Comparison of ENCODE assay signal across 21 mouse cellular contexts in the genomic region with DNA sequence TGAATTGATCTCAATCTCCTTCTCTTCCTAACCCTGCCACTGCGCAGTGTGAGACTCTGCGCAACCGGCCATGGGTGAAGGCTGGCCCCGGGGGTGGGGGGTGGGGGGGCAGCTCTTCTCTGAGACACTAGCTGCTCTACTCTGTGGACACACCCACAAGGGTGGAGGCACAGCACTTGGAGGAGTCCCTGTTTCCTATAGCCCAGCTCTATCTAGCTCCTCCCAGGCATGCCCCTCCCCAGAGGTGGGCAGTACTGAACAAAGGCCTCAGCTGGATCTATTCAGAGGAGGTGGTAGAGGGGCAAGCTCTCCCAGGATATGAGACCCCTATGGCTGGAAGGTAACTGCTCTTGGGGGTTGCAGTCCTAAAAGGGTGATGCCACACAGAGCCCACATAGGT. TPM values are rescaled to one million over a fixed set of nuclear protein-coding genes. Genes with fewer than 3 reads are reported as not detected.
DNase-seq lines count a peak whose midpoint lies in the region; ATAC-seq and TF ChIP-seq lines count a peak whose summit lies in the region.
"Had no signal": no experiment of that assay in that cellular context is flagged by ENCODE, and none has a peak within 500 bp of the region (broad histone marks: within the 10 kb centered on the region; RNA-seq: fewer than 3 reads in every experiment).

No protein-coding gene starts in this region.

- no peaks in the 10 kb centered on the region for H3K36me3 ChIP-seq in heart, embryonic 12.5 days
- H3K36me3 ChIP-seq in lung, embryonic 14.5 days (ENCODE audit: insufficient read depth) = no peaks in the 10 kb centered on the region
- no peaks in the 10 kb centered on the region for H3K36me3 ChIP-seq in CH12.LX (replicated peaks in 1 of 2; ENCODE audit: control insufficient read depth in 1 of 2, insufficient read depth in 1 of 2, low read length in 1 of 2)
- H3K36me3 ChIP-seq in limb, embryonic 13.5 days = no peaks in the 10 kb centered on the region
- H3K36me3 ChIP-seq: embryonic facial prominence, embryonic 12.5 days; heart, embryonic 15.5 days; hindbrain, embryonic 13.5 days; limb, embryonic 15.5 days had no signal

- no peak for DNase-seq in heart, adult 11 months
- DNase-seq in lung, embryonic 14.5 days = no peak
- no peak for DNase-seq in lung, postnatal 4 days
- DNase-seq in CH12.LX (ENCODE audit: extremely low read depth) = peak; percentile 34
- no peak for DNase-seq in natural killer cell, adult 2 months (ENCODE audit: low spot score in 2 of 2)
- DNase-seq: cerebellum, adult 8-10 months; gastrocnemius, adult 2 months; kidney, postnatal 14 days; lung, postnatal 36 days; right cerebral cortex, adult 18-20 months had no signal

- TF ChIP-seq CTCF in lung, embryonic 14.5 days (IDR thresholded peaks at IDR 0.05; ENCODE audit: low read depth) = no peak
- TF ChIP-seq CTCF in CH12.LX (conservative IDR thresholded peaks at IDR 0.05 in 1 of 2, IDR thresholded peaks at IDR 0.05 in 1 of 2; ENCODE audit: low read depth in 2 of 2, low read length in 2 of 2) = no peak

- dilution Hi-C loops in CH12.LX (cut with MboI; ENCODE audit: extremely low pct_ligation_motif_present, extremely low pct_unique_long_range_greater_than_20kb, low sequenced_read_pairs) = no loop called here

- ATAC-seq in heart, embryonic 12.5 days (ENCODE audit: insufficient number of reproducible peaks, low FRiP score) = peak; percentile 22; the same call in 1 of the 2 replicates
- peak; percentile 68 for ATAC-seq in lung, embryonic 14.5 days (ENCODE audit: insufficient read depth)
- ATAC-seq in limb, embryonic 13.5 days (ENCODE audit: low FRiP score, low read depth) = 0 out of 2 replicates have a peak, but pooled peaks have one; percentile 12
- ATAC-seq: intestine, embryonic 16.5 days had no signal

- TF ChIP-seq POLR2A in CH12.LX (IDR thresholded peaks at IDR 0.05; ENCODE audit: low read depth, low read length) = no peak

- 66% methylated on average over 4 of the region's 4 CpGs for WGBS in heart, embryonic 12.5 days
- 64% methylated on average over 4 of the region's 4 CpGs for WGBS in lung, embryonic 14.5 days
- WGBS in limb, embryonic 13.5 days = 77% methylated on average over 4 of the region's 4 CpGs

- no peak overlapping the region for H3K9ac ChIP-seq in heart, embryonic 12.5 days
- no peak overlapping the region for H3K9ac ChIP-seq in lung, embryonic 14.5 days
- no peak overlapping the region for H3K9ac ChIP-seq in CH12.LX (ENCODE audit: insufficient read depth, low read depth)
- H3K9ac ChIP-seq in limb, embryonic 13.5 days = no peak overlapping the region
- H3K9ac ChIP-seq: embryonic facial prominence, embryonic 12.5 days; heart, embryonic 15.5 days; hindbrain, embryonic 13.5 days; limb, embryonic 15.5 days had no signal

- no peak for TF ChIP-seq EP300 in CH12.LX (IDR thresholded peaks at IDR 0.05; ENCODE audit: low read length)

- H3K27me3 ChIP-seq in heart, embryonic 12.5 days (replicated peaks) = 0 out of 2 replicates have a peak, but pooled peaks cover 22% of the 10 kb centered on the region
- H3K27me3 ChIP-seq in lung, embryonic 14.5 days (ENCODE audit: insufficient read depth, low read length) = no peaks in the 10 kb centered on the region
- peaks cover 26% of the 10 kb centered on the region for H3K27me3 ChIP-seq in CH12.LX (replicated peaks)
- no peaks in the 10 kb centered on the region for H3K27me3 ChIP-seq in limb, embryonic 13.5 days
- H3K27me3 ChIP-seq: embryonic facial prominence, embryonic 12.5 days; heart, embryonic 15.5 days had no signal

- H3K79me2 ChIP-seq in CH12.LX (replicated peaks; ENCODE audit: control insufficient read depth, extremely low read depth, insufficient read depth, poor library complexity, severe bottlenecking) = no peaks in the 10 kb centered on the region

- H3K9me3 ChIP-seq in heart, embryonic 12.5 days (replicated peaks) = no peaks in the 10 kb centered on the region
- no peaks in the 10 kb centered on the region for H3K9me3 ChIP-seq in lung, embryonic 14.5 days (ENCODE audit: low read depth, low read length)
- H3K9me3 ChIP-seq in CH12.LX (replicated peaks; ENCODE audit: low read length) = no peaks in the 10 kb centered on the region
- no peaks in the 10 kb centered on the region for H3K9me3 ChIP-seq in limb, embryonic 13.5 days
- H3K9me3 ChIP-seq: embryonic facial prominence, embryonic 12.5 days; heart, embryonic 15.5 days; hindbrain, embryonic 13.5 days; limb, embryonic 15.5 days had no signal

- no peak overlapping the region for H3K4me3 ChIP-seq in heart, embryonic 12.5 days
- H3K4me3 ChIP-seq in lung, embryonic 14.5 days (ENCODE audit: low read depth, low read length) = no peak overlapping the region
- H3K4me3 ChIP-seq in CH12.LX (replicated peaks in 1 of 3; ENCODE audit: low read depth in 2 of 3, low read length in 2 of 3, poor library complexity in 1 of 3) = no peak overlapping the region
- no peak overlapping the region for H3K4me3 ChIP-seq in limb, embryonic 13.5 days
- H3K4me3 ChIP-seq: embryonic facial prominence, embryonic 12.5 days; gastrocnemius, adult 2 months; heart, embryonic 15.5 days; hindbrain, embryonic 13.5 days; limb, embryonic 15.5 days had no signal

- peaks cover 7% of the 10 kb centered on the region; the same call in 1 of the 2 replicates for H3K4me1 ChIP-seq in heart, embryonic 12.5 days (replicated peaks)
- H3K4me1 ChIP-seq in lung, embryonic 14.5 days (ENCODE audit: insufficient read depth) = no peaks in the 10 kb centered on the region
- H3K4me1 ChIP-seq in CH12.LX (ENCODE audit: control insufficient read depth in 1 of 2, insufficient read depth in 2 of 2) = peaks cover 19 to 48% of the 10 kb centered on the region in 2 experiments
- H3K4me1 ChIP-seq in limb, embryonic 13.5 days = no peaks in the 10 kb centered on the region
- H3K4me1 ChIP-seq: embryonic facial prominence, embryonic 12.5 days; hindbrain, embryonic 13.5 days had no signal

- in situ Hi-C loops in CH12.LX (cut with MboI; ENCODE audit: low pct_ligation_motif_present, low pct_unique_long_range_greater_than_20kb, low sequenced_read_pairs) = loop anchor here (5.0 kb wide), 1 partner anchor 395 kb away; no protein-coding TSS in a partner anchor

- TF ChIP-seq RAD21 in CH12.LX (IDR thresholded peaks at IDR 0.05; ENCODE audit: low read depth, low read length) = no peak

- no peak overlapping the region for H3K4me2 ChIP-seq in heart, embryonic 12.5 days
- H3K4me2 ChIP-seq in lung, embryonic 14.5 days = no peak overlapping the region
- no peak overlapping the region for H3K4me2 ChIP-seq in CH12.LX (ENCODE audit: insufficient read depth, low read depth, poor library complexity, severe bottlenecking)
- H3K4me2 ChIP-seq in limb, embryonic 13.5 days (replicated peaks) = no peak overlapping the region
- H3K4me2 ChIP-seq: embryonic facial prominence, embryonic 12.5 days; heart, embryonic 15.5 days; hindbrain, embryonic 13.5 days; limb, embryonic 15.5 days; midbrain, embryonic 11.5 days had no signal

- no peak overlapping the region for H3K27ac ChIP-seq in heart, embryonic 12.5 days (ENCODE audit: poor library complexity, severe bottlenecking)
- no peak overlapping the region for H3K27ac ChIP-seq in lung, embryonic 14.5 days (ENCODE audit: low read depth)
- no peak overlapping the region for H3K27ac ChIP-seq in CH12.LX (ENCODE audit: insufficient read depth, low read depth)
- no peak overlapping the region for H3K27ac ChIP-seq in limb, embryonic 13.5 days
- H3K27ac ChIP-seq: embryonic facial prominence, embryonic 12.5 days; gastrocnemius, adult 2 months; heart, embryonic 15.5 days; hindbrain, embryonic 13.5 days; limb, embryonic 15.5 days had no signal

TF ChIP-seq in CH12.LX, 34 proteins besides CTCF, POLR2A, EP300 and RAD21 (continues in another document):
- TF ChIP-seq TCF12 (IDR thresholded peaks at IDR 0.05; ENCODE audit: low read depth, low read length) (no peak), MAX (IDR thresholded peaks at IDR 0.05; ENCODE audit: low read length) (no peak), JUND (conservative IDR thresholded peaks at IDR 0.05; ENCODE audit: low read depth, low read length) (no peak), ZMIZ1 (IDR thresholded peaks at IDR 0.05; ENCODE audit: low read depth, low read length) (no peak), KAT2A (IDR thresholded peaks at IDR 0.05; ENCODE audit: insufficient replicate concordance, low read length) (no peak), SIN3A (IDR thresholded peaks at IDR 0.05; ENCODE audit: low read length) (no peak), ZNF384 (IDR thresholded peaks at IDR 0.05; ENCODE audit: low read depth, low read length) (no peak), HCFC1 (IDR thresholded peaks at IDR 0.05; ENCODE audit: low read depth, low read length) (no peak)

RNA-seq across cellular contexts. Expression of gene Slc2a6, which starts 9.2 kb away (rescaled TPM):
- 0.10 and 0.47 TPM in 2 replicates for polyA plus RNA-seq in heart, embryonic 12.5 days (2016; fragmentation: Nextera tagmentation; extraction: Ambion mirVana)
- 0.28 and 0.35 TPM in 2 replicates for polyA plus RNA-seq in lung, embryonic 14.5 days (2014; fragmentation: Nextera tagmentation; extraction: Ambion mirVana)
- 49.8 and 55.9 TPM in 2 replicates for total RNA-seq in CH12.LX (2012; rRNA removed)
- 37.3 and 43.3 TPM in 2 replicates for total RNA-seq in CH12.LX (2014; rRNA removed)
- polyA plus RNA-seq in CH12.LX (2012; ENCODE audit: insufficient read length, low read depth) = 17.1 and 22.1 TPM in 2 replicates
- polyA plus RNA-seq in limb, embryonic 13.5 days (2015; fragmentation: Nextera tagmentation; extraction: Ambion mirVana) = 0.75 and 0.77 TPM in 2 replicates
- total RNA-seq: gastrocnemius, adult 2 months had no signal

RNA-seq across cellular contexts. Expression of gene Cacfd1, which starts 27.3 kb away (rescaled TPM):
- polyA plus RNA-seq in heart, embryonic 12.5 days (2016; fragmentation: Nextera tagmentation; extraction: Ambion mirVana) = 40.0 and 41.6 TPM in 2 replicates
- 48.4 and 58.8 TPM in 2 replicates for polyA plus RNA-seq in lung, embryonic 14.5 days (2014; fragmentation: Nextera tagmentation; extraction: Ambion mirVana)
- total RNA-seq in CH12.LX (2012; rRNA removed) (9.9 and 10.3 TPM in 2 replicates), CH12.LX (2014; rRNA removed) (5.4 and 6.4 TPM in 2 replicates)
- 18.8 and 20.2 TPM in 2 replicates for polyA plus RNA-seq in CH12.LX (2012; ENCODE audit: insufficient read length, low read depth)
- 96.3 and 102 TPM in 2 replicates for polyA plus RNA-seq in limb, embryonic 13.5 days (2015; fragmentation: Nextera tagmentation; extraction: Ambion mirVana)

RNA-seq across cellular contexts. Expression of gene Mymk, which starts 35.0 kb away (rescaled TPM):
- polyA plus RNA-seq in heart, embryonic 12.5 days (2016; fragmentation: Nextera tagmentation; extraction: Ambion mirVana) = 0.17 and 0.18 TPM in 2 replicates
- 0.17 and 0.18 TPM in 2 replicates for polyA plus RNA-seq in lung, embryonic 14.5 days (2014; fragmentation: Nextera tagmentation; extraction: Ambion mirVana)
- not detected in 2 replicates for total RNA-seq in CH12.LX (2012; rRNA removed)
- total RNA-seq in CH12.LX (2014; rRNA removed) = not detected in 2 replicates
- not detected in 2 replicates for polyA plus RNA-seq in CH12.LX (2012; ENCODE audit: insufficient read length, low read depth)
- 43.3 and 49.0 TPM in 2 replicates for polyA plus RNA-seq in limb, embryonic 13.5 days (2015; fragmentation: Nextera tagmentation; extraction: Ambion mirVana)
- total RNA-seq: common myeloid progenitor, adult 5-6 weeks; granulocyte monocyte progenitor cell, adult 5-6 weeks had no signal
- polyA plus RNA-seq: midbrain, embryonic 11.5 days; small intestine, adult 2 months had no signal

RNA-seq across cellular contexts. Expression of gene Adamtsl2, which starts 42.2 kb away (rescaled TPM):
- 10.9 and 12.2 TPM in 2 replicates for polyA plus RNA-seq in heart, embryonic 12.5 days (2016; fragmentation: Nextera tagmentation; extraction: Ambion mirVana)
- polyA plus RNA-seq in lung, embryonic 14.5 days (2014; fragmentation: Nextera tagmentation; extraction: Ambion mirVana) = 19.2 and 21.0 TPM in 2 replicates
- 0.13 TPM in 1 of 2 replicates, not detected in the other for total RNA-seq in CH12.LX (2012; rRNA removed)
- total RNA-seq in CH12.LX (2014; rRNA removed) = not detected in 2 replicates
- not detected in 2 replicates for polyA plus RNA-seq in CH12.LX (2012; ENCODE audit: insufficient read length, low read depth)
- 13.3 and 13.8 TPM in 2 replicates for polyA plus RNA-seq in limb, embryonic 13.5 days (2015; fragmentation: Nextera tagmentation; extraction: Ambion mirVana)
- total RNA-seq: common myeloid progenitor, adult 5-6 weeks; granulocyte monocyte progenitor cell, adult 5-6 weeks had no signal

Comparison
In these comparisons a context has a peak if more than half of its experiments do, and no peak if none do; other contexts are left out.
1. ATAC-seq: peak in every context shown above with its lines; median percentile 68 in lung, embryonic 14.5 days; 22 in heart, embryonic 12.5 days; 12 in limb, embryonic 13.5 days.
2. RNA of gene Slc2a6, which starts 9.2 kb away (polyA plus RNA-seq): 17.1 to 22.1 TPM in CH12.LX; 0.75 to 0.77 TPM in limb, embryonic 13.5 days, 0.10 to 0.47 TPM in heart, embryonic 12.5 days and 0.28 to 0.35 TPM in lung, embryonic 14.5 days; every median in the first group is over 10 times any median in the second.
3. RNA of gene Mymk, which starts 35.0 kb away (polyA plus RNA-seq): 43.3 to 49.0 TPM in limb, embryonic 13.5 days; 0.17 to 0.18 TPM in lung, embryonic 14.5 days, 0.17 to 0.18 TPM in heart, embryonic 12.5 days and not detected in CH12.LX; every median in the first group is over 10 times any median in the second.